Mouse (Mus musculus) megakaryocyte, adult 5-6 weeks (primary cell): ENCODE data around the gene Retsat. TPM values are rescaled to one million over a fixed set of nuclear protein-coding genes. Genes with fewer than 3 reads are reported as not detected.
A peak's percentile ranks its signal among the peaks of the same experiment; 100 is the strongest.

Experiments
- ATAC-seq: 2 replicates; pipeline ENCODE4 v1.8.0; 2016; ENCODE audit warnings: mild to moderate bottlenecking, inconsistent platforms; ENCODE audit not compliant: poor library complexity, severe bottlenecking
- total RNA-seq, 2 experiments: library from RNA; stranded (forward) in 1 of 2; stranded (reverse) in 1 of 2; fragments of 153-499, 151-499 nt in 1 of 2; fragments of 221-1000, 200-1000 nt in 1 of 2; gene quantifications; 2 replicates each; pipeline versions ENCODE4 v1.2.3 to v1.2.4; 2015 to 2017

Retsat gene
- total RNA-seq, 2 experiments from 2014 or later: 5.2 to 7.2 TPM

- no peak for ATAC-seq
Observed at GRCm38 (mm10) chr6:72586701-72587100, 11.6 kb upstream of the Retsat start.

- ATAC-seq: no peak
Observed at GRCm38 (mm10) chr6:72588307-72588706, 10.0 kb upstream of the Retsat start.

- ATAC-seq: no peak
Observed at GRCm38 (mm10) chr6:72590111-72590510, 8.2 kb upstream of the Retsat start.

- no peak for ATAC-seq
Observed at GRCm38 (mm10) chr6:72593011-72593803, 5.1 kb upstream of the Retsat start.

- no peak for ATAC-seq
Observed at GRCm38 (mm10) chr6:72593914-72594313, 4.4 kb upstream of the Retsat start.

GRCm38 (mm10) chr6:72597083-72597874 lies 996 bp upstream of the Retsat start:
- no peak for ATAC-seq

- no peak for ATAC-seq
Observed at GRCm38 (mm10) chr6:72598791-72599557, 699 bp downstream of the Retsat start.

GRCm38 (mm10) chr6:72600216-72600615 lies 1.9 kb downstream of the Retsat start:
- ATAC-seq: no peak

GRCm38 (mm10) chr6:72600771-72601170 lies 2.5 kb downstream of the Retsat start:
- no peak for ATAC-seq

GRCm38 (mm10) chr6:72601732-72602131 lies 3.5 kb downstream of the Retsat start:
- ATAC-seq: peak; percentile 74

- no peak for ATAC-seq
Observed at GRCm38 (mm10) chr6:72604066-72604465, 5.8 kb downstream of the Retsat start.

- ATAC-seq: no peak
Observed at GRCm38 (mm10) chr6:72607060-72607459, 8.8 kb downstream of the Retsat start.

- no peak for ATAC-seq
Observed at GRCm38 (mm10) chr6:72607676-72608075, 9.4 kb downstream of the Retsat start.

GRCm38 (mm10) chr6:72608662-72609184 lies 10.4 kb downstream of the Retsat start:
- no peak for ATAC-seq

GRCm38 (mm10) chr6:72610261-72610660 lies 12.0 kb downstream of the Retsat start:
- no peak for ATAC-seq

GRCm38 (mm10) chr6:72615151-72615550 lies 16.9 kb downstream of the Retsat start:
- no peak for ATAC-seq

GRCm38 (mm10) chr6:72615561-72616375 lies 17.5 kb downstream of the Retsat start:
- peak; percentile 5; the same call in 1 of the 2 replicates for ATAC-seq

GRCm38 (mm10) chr6:72616643-72617288 lies 18.5 kb downstream of the Retsat start, which contains the start of gene Tgoln1:
TSS of gene Tgoln1 (minus strand) at chr6:72617000.
- peak; percentile 94 for ATAC-seq

- ATAC-seq: no peak
Observed at GRCm38 (mm10) chr6:72619734-72620532, 21.7 kb downstream of the Retsat start.
